Mouse (Mus musculus): ENCODE data around the gene Hebp2.
A peak's percentile ranks its signal among the peaks of the same experiment; 100 is the strongest.

Gene Hebp2

GRCm38 (mm10) chr10:18508586-18508985 lies 37.3 kb downstream of the Hebp2 start:
- DNase-seq: peak in 1 of 2 experiments; percentile 24

- DNase-seq: no peak
Observed at GRCm38 (mm10) chr10:18507869-18508473, 37.9 kb downstream of the Hebp2 start.

GRCm38 (mm10) chr10:18506501-18506946 lies 39.4 kb downstream of the Hebp2 start:
- DNase-seq: no peak

- no peak for DNase-seq
Observed at GRCm38 (mm10) chr10:18505690-18506089, 40.2 kb downstream of the Hebp2 start.

- DNase-seq: no peak
Observed at GRCm38 (mm10) chr10:18501997-18502396, 43.9 kb downstream of the Hebp2 start.

GRCm38 (mm10) chr10:18497066-18497465 lies 48.8 kb downstream of the Hebp2 start:
- DNase-seq: no peak

- DNase-seq: no peak
Observed at GRCm38 (mm10) chr10:18494249-18494648, 51.6 kb downstream of the Hebp2 start.

- no peak for DNase-seq
Observed at GRCm38 (mm10) chr10:18493010-18493894, 52.6 kb downstream of the Hebp2 start.

GRCm38 (mm10) chr10:18491952-18492351 lies 53.9 kb downstream of the Hebp2 start:
- no peak for DNase-seq

- DNase-seq: peak in 1 of 2 experiments; percentile 31
Observed at GRCm38 (mm10) chr10:18489936-18490335, 55.9 kb downstream of the Hebp2 start.

Measured in cerebellum, postnatal 10 days (tissue).